Mouse (Mus musculus) cerebellum, adult 2 months (tissue): ENCODE results near the gene Arl6ip5. TPM values are rescaled to one million over a fixed set of nuclear protein-coding genes. Genes with fewer than 3 reads are reported as not detected.

ENCODE experiments used
- DNase-seq, 2 experiments: peaks; one replicate each; pipeline ENCODE4 v3.0.0; 2021
- H3K27ac ChIP-seq: fragments of 200-500 bp; 2 replicates; pipeline ENCODE4 v1.5.1; 2012; ENCODE audit warnings: low read length, control low read depth, inconsistent platforms; ENCODE audit not compliant: insufficient read depth
- H3K27me3 ChIP-seq: fragments of 200-500 bp; 2 replicates; pipeline ENCODE4 v1.6.1; 2012; ENCODE audit warnings: inconsistent platforms, mild to moderate bottlenecking, low read length, moderate library complexity; ENCODE audit not compliant: control insufficient read depth, insufficient read depth
- H3K4me1 ChIP-seq: fragments of 200-500 bp; 2 replicates; pipeline ENCODE4 v1.6.1; 2011; ENCODE audit warnings: low read length; ENCODE audit not compliant: control insufficient read depth, insufficient read depth
- H3K4me3 ChIP-seq: fragments of 200-500 bp; replicated peaks from 2 replicates; pipeline ENCODE3; 2011; ENCODE audit warnings: mild to moderate bottlenecking, low read depth, low read length, control low read depth; ENCODE audit not compliant: insufficient read depth
- CTCF ChIP-seq: fragments of 200-500 bp; IDR thresholded peaks from 2 replicates; pipeline ENCODE4 v1.5.1; 2011; ENCODE audit warnings: low read depth, mild to moderate bottlenecking, control low read depth, low read length, moderate library complexity, borderline replicate concordance; ENCODE audit not compliant: insufficient read depth
- POLR2A ChIP-seq: fragments of 200-500 bp; IDR thresholded peaks from 2 replicates; pipeline ENCODE4 v1.6.1; 2011; ENCODE audit warnings: low read length, control low read depth, borderline replicate concordance; ENCODE audit not compliant: insufficient read depth
- WGBS: fragments of 180-500 bp; shearing (Covaris S2); methylation state at CpG from one replicate; pipeline ENCODE4 v1.1.7; 2018; 5-methylcytosine and 5-hydroxymethylcytosine counted together
- polyA plus RNA-seq: library from polyadenylated mRNA; depleted of rRNA; stranded (reverse); fragments of >200 nt; gene quantifications from 2 replicates; pipeline ENCODE4 v1.2.3, GENCODE M21; 2012

Gene Arl6ip5
- polyA plus RNA-seq, 1 experiment: 179 TPM

GRCm38 (mm10) chr6:97216154-97216821 is 5.8 kb downstream of the Arl6ip5 start:
- Histone ChIP-seq H3K27ac (0 out of 2 replicates have a peak overlapping the region, but pooled peaks have one; percentile 49), H3K4me3 (no peak overlapping the region), H3K4me1 (peaks cover 15% of the 10 kb centered on the region), H3K27me3 (no peaks in the 10 kb centered on the region)
- no peak for DNase-seq
- TF ChIP-seq POLR2A (no peak), CTCF (no peak)
- WGBS: 20% methylated on average over 4 of the region's 4 CpGs

- DNase-seq: no peak
- peaks cover 17% of the 10 kb centered on the region for H3K4me1 ChIP-seq
- H3K4me3 ChIP-seq: no peak overlapping the region
- H3K27ac ChIP-seq: no peak overlapping the region
- H3K27me3 ChIP-seq: no peaks in the 10 kb centered on the region
- 41% methylated on average over 5 of the region's 5 CpGs for WGBS
- TF ChIP-seq POLR2A (no peak), CTCF (no peak)
Observed at GRCm38 (mm10) chr6:97220672-97221071, 10.2 kb downstream of the Arl6ip5 start.

GRCm38 (mm10) chr6:97221205-97222025 is 10.9 kb downstream of the Arl6ip5 start:
- H3K27ac ChIP-seq: no peak overlapping the region
- peaks cover 15% of the 10 kb centered on the region for H3K4me1 ChIP-seq
- no peaks in the 10 kb centered on the region for H3K27me3 ChIP-seq
- no peak for TF ChIP-seq POLR2A
- TF ChIP-seq CTCF: no peak
- no peak for DNase-seq
- WGBS: 40% methylated on average over 15 of the region's 15 CpGs
- H3K4me3 ChIP-seq: no peak overlapping the region

GRCm38 (mm10) chr6:97222321-97222720 is 11.8 kb downstream of the Arl6ip5 start:
- DNase-seq: no peak
- 72% methylated on average over 6 of the region's 6 CpGs for WGBS
- no peak overlapping the region for H3K4me3 ChIP-seq
- H3K27ac ChIP-seq: no peak overlapping the region
- TF ChIP-seq CTCF (no peak), POLR2A (no peak)
- H3K4me1 ChIP-seq: peaks cover 15% of the 10 kb centered on the region
- no peaks in the 10 kb centered on the region for H3K27me3 ChIP-seq

- TF ChIP-seq CTCF: no peak
- no peak for TF ChIP-seq POLR2A
- no peak overlapping the region for H3K4me3 ChIP-seq
- WGBS: 76% methylated on average over 5 of the region's 5 CpGs
Observed at GRCm38 (mm10) chr6:97222931-97223467, 12.5 kb downstream of the Arl6ip5 start.

GRCm38 (mm10) chr6:97223566-97223965 is 13.1 kb downstream of the Arl6ip5 start:
- DNase-seq: no peak
- 84% methylated on average over 4 of the region's 4 CpGs for WGBS
- no peak overlapping the region for H3K4me3 ChIP-seq

More at GRCm38 (mm10) chr6:97222931-97223467, 12.5 kb downstream of the Arl6ip5 start:
- H3K27ac ChIP-seq: no peak overlapping the region
- H3K4me1 ChIP-seq: peaks cover 15% of the 10 kb centered on the region
- no peak for DNase-seq
- H3K27me3 ChIP-seq: no peaks in the 10 kb centered on the region

GRCm38 (mm10) chr6:97224505-97224904 is 14.0 kb downstream of the Arl6ip5 start:
- H3K27ac ChIP-seq: no peak overlapping the region
- no peak overlapping the region for H3K4me3 ChIP-seq
- peak; percentile 28 to 57 for DNase-seq
- no peak for TF ChIP-seq POLR2A
- TF ChIP-seq CTCF: no peak
- WGBS: 77% methylated on average over 8 of the region's 8 CpGs
- no peaks in the 10 kb centered on the region for H3K27me3 ChIP-seq
- H3K4me1 ChIP-seq: peaks cover 15% of the 10 kb centered on the region

More at GRCm38 (mm10) chr6:97223566-97223965, 13.1 kb downstream of the Arl6ip5 start:
- no peaks in the 10 kb centered on the region for H3K27me3 ChIP-seq
- H3K27ac ChIP-seq: no peak overlapping the region
- H3K4me1 ChIP-seq: peaks cover 15% of the 10 kb centered on the region
- TF ChIP-seq CTCF: no peak
- no peak for TF ChIP-seq POLR2A

GRCm38 (mm10) chr6:97226083-97226491 is 15.6 kb downstream of the Arl6ip5 start:
- H3K4me3 ChIP-seq: no peak overlapping the region
- no peaks in the 10 kb centered on the region for H3K27me3 ChIP-seq
- TF ChIP-seq CTCF (no peak), POLR2A (no peak)
- no peak for DNase-seq
- WGBS: 41% methylated on average over 1 of the region's 1 CpGs
- H3K4me1 ChIP-seq: peaks cover 15% of the 10 kb centered on the region
- no peak overlapping the region for H3K27ac ChIP-seq
